1 mouse cellular context compared by ENCODE assay signal in genomic region chr3:59109834-59110233, GRCm38 (mm10). TPM values are rescaled to one million over a fixed set of nuclear protein-coding genes. Genes with fewer than 3 reads are reported as not detected.
"Had no signal": no experiment of that assay in that cellular context is flagged by ENCODE, and none has a peak within 500 bp of the region (broad histone marks: within the 10 kb centered on the region; RNA-seq: fewer than 3 reads in every experiment).

No protein-coding gene starts in this region.

RNA-seq across cellular contexts. Expression of gene Gpr171, which starts 8.2 kb away (rescaled TPM):
- polyA plus RNA-seq: myocyte had no signal
